Mouse (Mus musculus) ovary, postnatal 10 days (tissue): ENCODE measurements around the gene 3110082I17Rik.

Source experiments
- DNase-seq: peaks from one replicate; pipeline ENCODE4 v3.0.0; 2022; ENCODE audit warnings: low spot score

Gene 3110082I17Rik

GRCm38 (mm10) chr5:139324045-139324491 lies 136.3 kb downstream of the 3110082I17Rik start:
- no peak for DNase-seq

GRCm38 (mm10) chr5:139323260-139323924 lies 136.9 kb downstream of the 3110082I17Rik start:
- DNase-seq = no peak

DNA sequence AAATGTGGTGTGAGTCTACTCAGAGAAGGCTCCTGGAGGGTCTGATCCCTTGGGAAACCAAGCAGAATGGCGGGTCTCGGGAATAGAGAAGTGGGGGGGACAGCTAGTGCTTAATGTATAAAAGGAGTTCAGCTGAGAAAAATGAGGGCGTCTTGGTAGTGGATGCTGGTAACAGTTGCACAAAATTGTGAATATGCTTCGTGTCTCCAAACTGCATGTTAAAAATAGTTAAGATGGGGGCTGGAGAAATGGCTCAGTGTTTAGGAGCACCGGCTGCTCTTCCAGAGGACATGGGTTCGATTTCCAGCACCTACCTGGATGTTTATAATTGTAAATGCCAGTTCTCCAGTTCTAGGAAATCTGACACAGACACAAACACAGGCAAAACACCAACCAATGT lies 139.0 kb downstream of the 3110082I17Rik start:
- DNase-seq = no peak

- no peak for DNase-seq
Measured at GRCm38 (mm10) chr5:139320424-139320823, 139.9 kb downstream of the 3110082I17Rik start.

DNA sequence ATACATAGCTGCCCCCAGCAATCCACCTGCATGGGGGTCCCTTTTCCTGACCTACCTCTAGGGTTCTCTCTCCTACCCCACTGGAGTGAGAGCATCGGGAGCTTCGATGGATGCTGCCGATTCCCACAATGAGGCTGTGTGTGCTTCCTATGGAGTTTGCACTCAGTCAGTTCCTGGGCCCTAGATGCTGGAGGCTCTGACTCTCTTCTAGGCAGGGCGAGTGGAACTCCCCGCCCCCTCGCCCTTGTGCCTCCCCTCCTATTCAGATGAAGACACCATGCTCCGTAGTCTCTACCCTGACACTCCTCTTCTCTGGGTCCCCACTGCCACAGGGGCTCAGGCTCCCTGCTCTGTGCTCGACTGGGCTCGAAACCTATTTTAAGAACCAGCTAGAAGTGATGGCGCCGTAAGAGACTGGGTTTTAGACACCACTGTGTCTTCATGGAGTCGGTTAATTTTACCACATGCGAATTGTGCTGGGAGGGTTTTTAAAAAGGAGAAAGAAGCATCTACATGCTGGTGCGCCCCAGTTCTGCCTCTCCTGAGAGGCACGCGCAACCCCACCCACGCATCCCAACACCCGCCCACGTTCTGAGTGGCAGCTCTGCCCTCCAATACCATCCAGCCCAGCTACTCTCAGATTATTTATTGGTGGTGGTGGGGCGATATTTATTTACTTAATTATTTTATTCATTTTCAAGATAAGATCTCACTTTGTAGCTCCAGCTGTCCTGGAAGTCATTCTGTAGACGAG lies 142.4 kb downstream of the 3110082I17Rik start:
- DNase-seq = no peak

DNA sequence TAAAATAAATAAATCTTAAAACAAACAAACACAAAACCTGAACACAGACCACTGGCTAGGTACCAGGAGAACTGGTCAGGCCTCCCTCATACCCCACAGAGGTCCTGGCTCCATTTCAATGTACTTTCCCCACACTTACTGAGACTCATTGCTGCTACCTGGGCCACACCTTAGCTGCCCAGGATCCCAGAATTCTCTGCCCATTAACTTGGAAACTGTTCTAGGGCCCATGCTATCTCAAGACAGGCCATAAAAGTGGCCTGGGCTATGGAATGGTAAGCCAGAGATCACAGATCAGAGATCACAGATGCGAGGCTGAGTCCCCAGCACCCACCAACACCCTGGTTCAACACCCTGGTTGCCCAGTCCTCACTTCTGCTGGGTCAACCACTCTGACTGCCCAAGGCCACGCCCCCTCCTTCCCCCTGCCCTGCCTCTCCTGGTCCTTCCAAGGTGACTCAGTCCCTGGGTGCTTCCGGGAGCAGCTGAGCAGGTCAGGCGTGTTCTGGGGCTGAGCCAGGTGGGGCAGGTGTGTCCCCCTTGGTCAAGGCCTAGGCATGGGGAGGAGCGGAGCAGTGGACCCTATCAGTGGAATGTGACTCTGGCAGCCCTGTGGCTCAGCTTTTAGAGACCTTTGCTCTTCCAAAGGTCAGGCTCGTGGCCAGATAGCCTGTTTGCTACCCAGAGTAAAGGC lies 143.2 kb downstream of the 3110082I17Rik start:
- DNase-seq = no peak

- DNase-seq = no peak
Measured at GRCm38 (mm10) chr5:139314941-139315642, 145.2 kb downstream of the 3110082I17Rik start.

- DNase-seq = no peak
Measured at GRCm38 (mm10) chr5:139313536-139313935, 146.8 kb downstream of the 3110082I17Rik start.

GRCm38 (mm10) chr5:139311822-139312221 lies 148.5 kb downstream of the 3110082I17Rik start:
- DNase-seq = no peak

GRCm38 (mm10) chr5:139310477-139310876 lies 149.8 kb downstream of the 3110082I17Rik start:
- DNase-seq = no peak

- no peak for DNase-seq
Measured at GRCm38 (mm10) chr5:139309946-139310345, 150.4 kb downstream of the 3110082I17Rik start.
